Mouse (Mus musculus): ENCODE data around the gene Fat3.

DNA sequence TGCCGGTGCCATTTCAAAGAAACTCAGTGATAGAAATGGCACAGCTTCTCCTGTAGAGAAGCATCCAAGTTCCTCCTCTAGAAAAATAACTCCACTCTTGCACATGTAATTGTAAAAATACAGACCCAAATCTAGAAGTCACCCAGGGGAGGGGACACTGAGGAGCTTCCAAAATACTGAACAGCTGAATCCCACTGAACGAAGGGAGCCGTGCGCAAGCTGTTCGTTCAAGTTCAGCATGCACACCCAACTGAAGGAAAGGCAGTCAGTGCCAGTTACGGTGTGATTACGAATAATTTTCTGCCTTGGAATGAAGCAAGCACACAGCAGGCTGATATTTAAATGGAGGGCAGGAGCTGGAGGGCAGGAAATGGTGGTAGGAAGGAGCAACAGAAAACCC lies 476.4 kb downstream of the Fat3 start:
- TF ChIP-seq MAFK (IDR thresholded peaks at IDR 0.05; ENCODE audit: insufficient read depth, low read depth, low read length) (no peak), HCFC1 (IDR thresholded peaks at IDR 0.05; ENCODE audit: borderline replicate concordance, insufficient read depth, low read length) (no peak), ZNF384 (IDR thresholded peaks at IDR 0.05; ENCODE audit: low read depth, low read length) (no peak), CHD2 (IDR thresholded peaks at IDR 0.05; ENCODE audit: low read depth, low read length) (no peak)

Data from ES-E14 (cell line).